Comparison of ENCODE assay signal across 8 mouse cellular contexts in genomic region chr1:124450128-124450527, GRCm38 (mm10).
DNase-seq lines count a peak whose midpoint lies in the region; ATAC-seq and TF ChIP-seq lines count a peak whose summit lies in the region.

No protein-coding gene starts in this region.

- peak; percentile 1 for DNase-seq in cerebellum, adult 9-10 months
- DNase-seq in cerebellum, adult 11 months: no peak
- peak; percentile 28 for DNase-seq in limb, embryonic 11.5 days (ENCODE audit: low spot score)
- DNase-seq in limb, embryonic 10.5 days (ENCODE audit: low spot score): no peak
- DNase-seq in forelimb bud, embryonic 11.5 days (ENCODE audit: low read depth, low spot score): peak; percentile 5
- no peak for DNase-seq in heart, adult 8-10 months (ENCODE audit: low spot score)
- DNase-seq in lung, postnatal 25 days (ENCODE audit: low spot score): no peak

- no peak for ATAC-seq in limb, embryonic 11.5 days (ENCODE audit: insufficient number of reproducible peaks, low FRiP score, low TSS enrichment, low read depth)

- H3K9ac ChIP-seq in limb, embryonic 11.5 days (ENCODE audit: low read length): no peak overlapping the region

- no peaks in the 10 kb centered on the region for H3K36me3 ChIP-seq in limb, embryonic 11.5 days (ENCODE audit: control insufficient read depth, insufficient read depth, low read length)
- no peaks in the 10 kb centered on the region for H3K36me3 ChIP-seq in limb, embryonic 10.5 days
- H3K36me3 ChIP-seq in E14TG2a.4 (ENCODE audit: insufficient read depth, low read length): no peaks in the 10 kb centered on the region

- WGBS in limb, embryonic 11.5 days: 18% methylated on average over 1 of the region's 1 CpGs
- WGBS in limb, embryonic 10.5 days: 28% methylated on average over 1 of the region's 1 CpGs

- no peak overlapping the region for H3K4me2 ChIP-seq in limb, embryonic 11.5 days (ENCODE audit: low read depth, severe bottlenecking)

- peak; percentile 72 for TF ChIP-seq CTCF in E14TG2a.4 (conservative IDR thresholded peaks at IDR 0.05; ENCODE audit: low read length)

- no peaks in the 10 kb centered on the region for H3K9me3 ChIP-seq in limb, embryonic 11.5 days (ENCODE audit: control insufficient read depth, low read length)
- H3K9me3 ChIP-seq in limb, embryonic 10.5 days (replicated peaks): no peaks in the 10 kb centered on the region
- H3K9me3 ChIP-seq in E14TG2a.4 (ENCODE audit: low read length): no peaks in the 10 kb centered on the region

- H3K4me3 ChIP-seq in limb, embryonic 11.5 days (ENCODE audit: low read depth, low read length): no peak overlapping the region
- no peak overlapping the region for H3K4me3 ChIP-seq in limb, embryonic 10.5 days
- H3K4me3 ChIP-seq in E14TG2a.4 (replicated peaks; ENCODE audit: low read length): no peak overlapping the region

- no peaks in the 10 kb centered on the region for H3K4me1 ChIP-seq in limb, embryonic 11.5 days (ENCODE audit: control insufficient read depth, insufficient read depth, low read length)
- H3K4me1 ChIP-seq in limb, embryonic 10.5 days: no peaks in the 10 kb centered on the region
- H3K4me1 ChIP-seq in E14TG2a.4 (replicated peaks; ENCODE audit: low read depth, low read length): no peaks in the 10 kb centered on the region

- H3K27ac ChIP-seq in limb, embryonic 11.5 days (replicated peaks; ENCODE audit: low read depth, low read length): no peak overlapping the region
- H3K27ac ChIP-seq in limb, embryonic 10.5 days: no peak overlapping the region

- no peaks in the 10 kb centered on the region for H3K27me3 ChIP-seq in limb, embryonic 11.5 days (ENCODE audit: control insufficient read depth, insufficient read depth, low read length)
- H3K27me3 ChIP-seq in limb, embryonic 10.5 days (ENCODE audit: low read depth, poor library complexity, severe bottlenecking): no peaks in the 10 kb centered on the region
- H3K27me3 ChIP-seq in E14TG2a.4 (ENCODE audit: insufficient read depth, low read length): no peaks in the 10 kb centered on the region

Comparison
In these comparisons a context has a peak if more than half of its experiments do, and no peak if none do; other contexts are left out.
1. DNase-seq: peak in cerebellum, adult 9-10 months (single experiment), limb, embryonic 11.5 days (single experiment) and forelimb bud, embryonic 11.5 days (single experiment); none in cerebellum, adult 11 months (single experiment), limb, embryonic 10.5 days (single experiment), heart, adult 8-10 months (single experiment) and lung, postnatal 25 days (single experiment).